18 mouse cellular contexts compared by ENCODE assay signal in the genomic region with DNA sequence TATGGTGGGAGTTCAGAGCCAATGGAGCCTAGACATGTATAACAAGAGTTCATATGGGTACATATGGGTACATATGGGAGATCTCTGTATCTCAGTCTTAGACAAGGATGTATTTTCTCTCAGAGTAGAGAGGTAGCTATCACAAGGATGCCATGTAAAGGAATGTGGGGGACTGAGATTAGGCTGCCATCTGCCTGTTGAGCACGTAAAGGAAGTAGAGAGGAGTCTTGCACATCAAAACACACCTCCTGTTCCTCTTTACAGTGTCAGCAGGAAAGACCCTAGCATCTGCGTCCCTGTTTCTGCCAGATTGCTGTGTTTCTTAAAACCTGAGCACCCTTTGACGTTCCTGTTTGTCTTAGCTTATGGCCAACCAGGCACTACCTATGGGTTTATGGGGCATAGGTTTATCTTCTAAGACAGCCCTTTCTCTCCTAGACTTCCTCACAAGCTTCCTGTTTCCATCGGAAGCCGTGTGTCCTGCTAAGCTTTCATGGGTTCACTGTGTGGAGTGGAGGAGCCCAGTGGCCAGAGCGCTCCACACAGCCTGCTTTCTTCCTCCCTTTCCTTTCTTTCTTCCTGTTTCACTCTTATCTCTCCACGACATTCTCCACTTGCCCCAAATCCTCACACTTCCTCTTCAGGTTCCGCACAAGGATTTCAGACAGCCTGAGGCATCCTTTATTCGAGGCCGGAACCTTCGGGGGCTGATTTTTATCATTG. TPM values are rescaled to one million over a fixed set of nuclear protein-coding genes. Genes with fewer than 3 reads are reported as not detected.
A peak's percentile ranks its signal among the peaks of the same experiment; 100 is the strongest.
DNase-seq lines count a peak whose midpoint lies in the region; ATAC-seq and TF ChIP-seq lines count a peak whose summit lies in the region.
"Had no signal": no experiment of that assay in that cellular context is flagged by ENCODE, and none has a peak within 500 bp of the region (broad histone marks: within the 10 kb centered on the region; RNA-seq: fewer than 3 reads in every experiment).

No protein-coding gene starts in this region.

- H3K4me2 ChIP-seq in forebrain, postnatal 0 days (ENCODE audit: low read depth), result no peak overlapping the region
- no peak overlapping the region for H3K4me2 ChIP-seq in forebrain, embryonic 12.5 days
- H3K4me2 ChIP-seq: embryonic facial prominence, embryonic 15.5 days; forebrain, embryonic 13.5 days; limb, embryonic 12.5 days; lung, embryonic 14.5 days had no signal

- H3K9me3 ChIP-seq in forebrain, postnatal 0 days (ENCODE audit: low read length), result no peaks in the 10 kb centered on the region
- H3K9me3 ChIP-seq in forebrain, embryonic 12.5 days, result no peaks in the 10 kb centered on the region
- H3K9me3 ChIP-seq: embryonic facial prominence, embryonic 15.5 days; forebrain, embryonic 13.5 days; hindbrain, embryonic 10.5 days; limb, embryonic 12.5 days; midbrain, embryonic 10.5 days had no signal

- intact Hi-C loops in heart, postnatal 25 days (cut with DNase I), result no loop called here

- H3K36me3 ChIP-seq in forebrain, postnatal 0 days (ENCODE audit: insufficient read depth), result no peaks in the 10 kb centered on the region
- H3K36me3 ChIP-seq in forebrain, embryonic 12.5 days (replicated peaks), result no peaks in the 10 kb centered on the region
- H3K36me3 ChIP-seq in thymus, adult 2 months (ENCODE audit: control insufficient read depth, insufficient read depth, low read length), result no peaks in the 10 kb centered on the region
- H3K36me3 ChIP-seq: embryonic facial prominence, embryonic 15.5 days; hindbrain, embryonic 10.5 days; limb, embryonic 12.5 days; midbrain, embryonic 10.5 days had no signal

- H3K4me1 ChIP-seq in forebrain, postnatal 0 days (ENCODE audit: insufficient read depth), result no peaks in the 10 kb centered on the region
- no peaks in the 10 kb centered on the region for H3K4me1 ChIP-seq in forebrain, embryonic 12.5 days
- H3K4me1 ChIP-seq in thymus, adult 2 months (replicated peaks; ENCODE audit: control insufficient read depth, insufficient read depth, low read length), result peaks cover 7% of the 10 kb centered on the region
- H3K4me1 ChIP-seq: embryonic facial prominence, embryonic 15.5 days; forebrain, embryonic 13.5 days; midbrain, embryonic 10.5 days had no signal

- no peak overlapping the region for H3K27ac ChIP-seq in forebrain, postnatal 0 days (ENCODE audit: low read depth, low read length)
- H3K27ac ChIP-seq in forebrain, embryonic 12.5 days, result no peak overlapping the region
- no peak overlapping the region for H3K27ac ChIP-seq in thymus, adult 2 months (ENCODE audit: control insufficient read depth, insufficient read depth, low read length)
- H3K27ac ChIP-seq: embryonic facial prominence, embryonic 15.5 days; forebrain, embryonic 13.5 days; hindbrain, embryonic 10.5 days; limb, embryonic 12.5 days; midbrain, embryonic 10.5 days had no signal

- DNase-seq in forebrain, postnatal 0 days, result no peak
- DNase-seq in thymus, adult 2 months, result peak; percentile 30
- no peak for DNase-seq in thymus, adult 18-20 months
- no peak for DNase-seq in urinary bladder, postnatal 36 days (ENCODE audit: low spot score in 2 of 2)
- no peak for DNase-seq in heart, postnatal 25 days (ENCODE audit: low spot score)
- DNase-seq: cerebellum, adult 18-20 months; kidney, adult 11 months; kidney, postnatal 25 days; lung, embryonic 14.5 days; right cerebral cortex, postnatal 25 days had no signal

- TF ChIP-seq POLR2A in thymus, adult 2 months (IDR thresholded peaks at IDR 0.05; ENCODE audit: control insufficient read depth, extremely low read depth, insufficient read depth, low read length, poor library complexity), result no peak

- no peaks in the 10 kb centered on the region; the same call in 1 of the 2 replicates for H3K27me3 ChIP-seq in forebrain, postnatal 0 days (ENCODE audit: insufficient read depth, low read length)
- H3K27me3 ChIP-seq in forebrain, embryonic 12.5 days, result peaks cover 7% of the 10 kb centered on the region
- no peaks in the 10 kb centered on the region; the same call in 1 of the 2 replicates for H3K27me3 ChIP-seq in thymus, adult 2 months (ENCODE audit: control insufficient read depth, insufficient read depth, low read length)
- H3K27me3 ChIP-seq: embryonic facial prominence, embryonic 15.5 days had no signal

- H3K4me3 ChIP-seq in forebrain, postnatal 0 days (ENCODE audit: low read depth, low read length), result no peak overlapping the region
- no peak overlapping the region for H3K4me3 ChIP-seq in forebrain, embryonic 12.5 days (replicated peaks)
- no peak overlapping the region for H3K4me3 ChIP-seq in thymus, adult 2 months (ENCODE audit: control insufficient read depth, insufficient read depth, low read length)
- H3K4me3 ChIP-seq: embryonic facial prominence, embryonic 15.5 days; forebrain, embryonic 13.5 days; hindbrain, embryonic 10.5 days; limb, embryonic 12.5 days; midbrain, embryonic 10.5 days had no signal

- no peak for ATAC-seq in forebrain, postnatal 0 days
- ATAC-seq in forebrain, embryonic 12.5 days (ENCODE audit: low FRiP score), result no peak
- peak; percentile 86 to 90 for ATAC-seq in hematopoietic stem cell, adult 5-6 weeks (replicated peaks in 1 of 2; ENCODE audit: insufficient read depth in 1 of 2, low FRiP score in 2 of 2, low TSS enrichment in 1 of 2, low read depth in 1 of 2, poor library complexity in 2 of 2, severe bottlenecking in 2 of 2)
- peak; percentile 78 for ATAC-seq in neutrophil, adult 5-6 weeks (ENCODE audit: extremely low read depth, insufficient number of reproducible peaks, low FRiP score, poor library complexity, severe bottlenecking)
- ATAC-seq: forebrain, embryonic 13.5 days had no signal

- WGBS in forebrain, postnatal 0 days, result 88% methylated on average over 11 of the region's 11 CpGs
- 88% methylated on average over 11 of the region's 11 CpGs for WGBS in forebrain, embryonic 12.5 days
- 12% methylated on average over 11 of the region's 11 CpGs for WGBS in thymus, adult 2 months

- no peak overlapping the region for H3K9ac ChIP-seq in forebrain, postnatal 0 days
- no peak overlapping the region for H3K9ac ChIP-seq in forebrain, embryonic 12.5 days
- H3K9ac ChIP-seq: embryonic facial prominence, embryonic 15.5 days; forebrain, embryonic 13.5 days; limb, embryonic 12.5 days; lung, embryonic 14.5 days had no signal

- 0 out of 2 replicates have a peak, but pooled peaks have one; percentile 11 for TF ChIP-seq CTCF in forebrain, postnatal 0 days (IDR thresholded peaks at IDR 0.05; ENCODE audit: low read depth)
- no peak for TF ChIP-seq CTCF in thymus, adult 2 months (IDR thresholded peaks at IDR 0.05; ENCODE audit: borderline replicate concordance, control insufficient read depth, extremely low read depth, insufficient read depth, low read length, poor library complexity)

RNA-seq across cellular contexts. Expression of a gene that starts 39.4 kb away (rescaled TPM):
- total RNA-seq in forebrain, postnatal 0 days (2014; rRNA removed), result 6.2 and 7.0 TPM in 2 replicates
- 5.7 and 6.8 TPM in 2 replicates for polyA plus RNA-seq in forebrain, postnatal 0 days (2015; fragmentation: Nextera tagmentation; extraction: Ambion mirVana)
- polyA plus RNA-seq in forebrain, embryonic 12.5 days (2016; fragmentation: Nextera tagmentation; extraction: Ambion mirVana), result 9.4 and 9.8 TPM in 2 replicates
- 28.5 and 33.9 TPM in 2 replicates for polyA plus RNA-seq in thymus, adult 2 months (2012; rRNA removed)
- total RNA-seq in hematopoietic stem cell, adult 5-6 weeks (2017), result 112 and 123 TPM in 2 replicates
- 203 and 223 TPM in 2 replicates for total RNA-seq in neutrophil, adult 5-6 weeks (2017)
- 10 to 100 TPM; 26.4 to 28.2 TPM for total RNA-seq in heart, postnatal 25 days (2021)

RNA-seq across cellular contexts. Expression of a gene that starts 54.0 kb away (rescaled TPM):
- 17.2 and 21.2 TPM in 2 replicates for total RNA-seq in forebrain, postnatal 0 days (2014; rRNA removed)
- polyA plus RNA-seq in forebrain, postnatal 0 days (2015; fragmentation: Nextera tagmentation; extraction: Ambion mirVana), result 9.6 and 12.3 TPM in 2 replicates
- 21.1 and 22.1 TPM in 2 replicates for polyA plus RNA-seq in forebrain, embryonic 12.5 days (2016; fragmentation: Nextera tagmentation; extraction: Ambion mirVana)
- polyA plus RNA-seq in thymus, adult 2 months (2012; rRNA removed), result 272 and 400 TPM in 2 replicates
- total RNA-seq in hematopoietic stem cell, adult 5-6 weeks (2017), result 25.9 and 36.7 TPM in 2 replicates
- total RNA-seq in neutrophil, adult 5-6 weeks (2017), result 699 and 744 TPM in 2 replicates
- 10 to 100 TPM; 64.3 to 67.1 TPM for total RNA-seq in heart, postnatal 25 days (2021)

Comparison
In these comparisons a context has a peak if more than half of its experiments do, and no peak if none do; other contexts are left out.
1. ATAC-seq: peak in hematopoietic stem cell, adult 5-6 weeks (2 of 2) and neutrophil, adult 5-6 weeks (single experiment); none in forebrain, postnatal 0 days (single experiment) and forebrain, embryonic 12.5 days (single experiment).
2. RNA of a gene that starts 54.0 kb away (total RNA-seq): 699 to 744 TPM in neutrophil, adult 5-6 weeks; 64.3 to 67.1 TPM in heart, postnatal 25 days, 25.9 to 36.7 TPM in hematopoietic stem cell, adult 5-6 weeks and 17.2 to 21.2 TPM in forebrain, postnatal 0 days; every median in the first group is over 10 times any median in the second.